Mouse (Mus musculus) left cerebral cortex, postnatal 36 days (tissue): ENCODE measurements around the gene Enthd1. TPM values are rescaled to one million over a fixed set of nuclear protein-coding genes. Genes with fewer than 3 reads are reported as not detected.

Source experiments
- DNase-seq, 2 experiments: peaks; one replicate each; pipeline ENCODE4 v3.0.0; 2021 to 2022; ENCODE audit warnings: low spot score in 2 of 2, mixed read lengths in 1 of 2
- intact Hi-C: fragments of 180-260 bp; cut with DNase I; formaldehyde crosslinking; loops from one replicate; pipeline ENCODE4 v1.15.1; 2025
- total RNA-seq, 2 experiments: library from RNA; stranded (reverse); gene quantifications; 2 replicates each; pipeline ENCODE4 v1.2.3; 2021

Enthd1 gene
- total RNA-seq, 2 experiments from 2014 or later = not detected

- no peak for DNase-seq
- intact Hi-C loops = no loop called here
These were observed 11.5 kb upstream of the Enthd1 start for GRCm38 (mm10) chr15:80576415-80576994.

DNA sequence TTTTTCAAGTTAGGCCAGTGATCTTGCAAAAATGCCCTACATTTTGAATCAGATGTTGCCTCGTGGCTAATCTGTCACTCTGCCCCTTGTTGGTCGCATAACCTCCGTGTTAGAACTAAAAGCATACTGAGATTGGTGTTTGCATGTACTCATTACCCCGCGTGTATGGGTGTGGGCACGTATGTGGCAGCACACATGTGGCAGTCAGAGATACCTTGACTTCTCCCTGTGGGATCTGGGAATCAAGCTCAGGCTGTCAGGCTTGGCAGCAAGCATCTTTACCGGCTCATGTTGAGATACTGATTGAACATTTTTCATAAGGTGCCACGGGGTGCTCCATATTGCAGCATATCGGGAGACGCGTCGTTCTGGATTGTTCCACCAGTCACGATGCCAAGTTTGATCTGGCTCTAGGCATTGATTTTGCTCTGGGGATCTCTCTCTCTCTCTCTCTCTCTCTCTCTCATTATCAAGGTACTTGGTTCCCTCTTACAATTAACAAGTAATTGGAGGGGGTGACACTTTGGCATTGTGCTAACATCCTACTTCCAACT, 10.9 kb upstream of the Enthd1 start:
- no peak for DNase-seq
- intact Hi-C loops = no loop called here

DNA sequence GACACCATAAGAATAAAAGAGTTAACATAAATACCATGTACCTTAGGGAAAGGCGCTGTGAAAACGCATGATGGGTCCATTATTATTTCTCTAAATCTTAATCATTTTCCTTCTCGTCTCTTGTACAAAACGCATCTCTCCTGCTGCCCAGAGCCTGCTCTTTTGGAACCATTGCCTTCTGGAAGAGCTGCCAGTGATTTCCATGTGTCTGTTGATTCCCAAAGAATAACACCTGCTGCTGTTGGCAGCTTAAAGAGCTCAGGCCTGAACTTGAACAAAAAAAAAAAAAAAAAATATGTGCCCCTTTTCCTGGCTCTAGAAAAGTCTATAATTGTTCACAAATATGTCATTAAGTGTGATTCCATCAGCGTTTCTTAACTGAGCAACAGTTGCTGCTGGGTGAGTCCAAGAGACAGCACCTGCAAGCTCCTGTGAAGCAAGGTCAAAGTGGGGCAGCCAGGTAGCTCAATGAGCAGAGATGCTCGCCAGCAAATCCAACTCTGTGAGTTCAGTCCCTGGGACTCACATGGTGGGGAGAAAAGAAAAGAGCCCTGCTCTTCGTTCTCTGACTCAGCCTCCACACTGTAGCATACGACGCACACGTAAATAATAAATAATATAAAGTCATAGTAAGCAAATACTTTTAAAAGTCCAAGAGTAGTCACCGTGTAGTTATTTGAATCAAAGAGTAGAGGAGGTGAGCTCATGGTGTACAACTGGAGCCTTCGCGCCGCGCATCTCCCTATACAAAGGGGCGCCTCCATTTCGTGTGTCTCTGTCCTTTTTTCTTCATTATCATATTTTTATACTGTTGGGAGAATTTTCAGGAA, 9.5 kb upstream of the Enthd1 start:
- DNase-seq = no peak
- intact Hi-C loops = no loop called here

- intact Hi-C loops = no loop called here
- no peak for DNase-seq
These were observed 8.0 kb upstream of the Enthd1 start for GRCm38 (mm10) chr15:80572811-80573520.

DNA sequence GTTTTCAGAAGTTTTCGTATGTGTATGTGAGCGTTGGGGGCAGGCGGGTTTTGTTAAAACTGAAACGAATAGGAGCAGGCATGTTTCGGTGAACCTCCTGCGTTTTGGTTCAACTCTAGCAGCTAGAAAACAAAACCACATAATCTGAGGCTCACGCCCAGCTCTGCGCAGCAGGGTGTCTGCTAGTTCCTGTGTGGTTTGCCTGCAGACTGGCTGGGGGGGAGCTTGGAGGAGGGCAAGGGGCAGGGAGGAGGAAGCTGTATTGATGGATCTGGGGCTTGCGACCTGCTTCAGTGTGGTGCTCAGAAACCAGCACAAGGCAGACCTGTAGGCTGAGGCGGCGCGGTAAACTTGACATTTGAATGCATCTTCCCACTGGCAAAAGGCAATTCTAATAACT, 7.3 kb upstream of the Enthd1 start, which contains the start of gene Grap2:
Grap2 (plus strand) TSS at position 304 of the 400 bp plus-strand sequence.
- intact Hi-C loops = no loop called here
- DNase-seq = no peak

- no peak for DNase-seq
- intact Hi-C loops = no loop called here
These were observed 6.7 kb upstream of the Enthd1 start for GRCm38 (mm10) chr15:80571611-80572010.

GRCm38 (mm10) chr15:80570226-80570625, 5.3 kb upstream of the Enthd1 start:
- intact Hi-C loops = no loop called here
- no peak for DNase-seq

GRCm38 (mm10) chr15:80569205-80569604, 4.2 kb upstream of the Enthd1 start:
- no peak for DNase-seq
- intact Hi-C loops = no loop called here

DNA sequence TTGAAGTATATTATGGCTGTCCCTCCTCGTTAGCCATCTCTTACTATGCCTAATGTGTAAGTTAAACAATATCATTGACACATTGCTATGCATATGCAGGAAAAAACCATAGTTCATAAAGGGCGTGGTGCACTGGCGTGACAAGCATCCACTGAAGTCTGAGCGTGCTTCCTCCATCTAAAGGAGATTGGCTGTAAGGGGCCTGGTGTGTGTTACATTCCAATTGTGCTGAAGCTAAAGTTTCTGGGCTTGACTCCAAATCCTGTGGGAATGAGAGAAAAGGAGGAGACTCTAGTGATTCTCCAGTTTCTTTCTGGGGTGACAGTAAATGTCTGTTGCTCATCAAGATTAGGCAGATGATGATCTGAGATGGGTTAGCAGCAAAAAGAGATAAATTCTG, 2.8 kb upstream of the Enthd1 start:
- no peak for DNase-seq
- intact Hi-C loops = no loop called here

- intact Hi-C loops = no loop called here
- DNase-seq = no peak
These were observed 2.2 kb upstream of the Enthd1 start for GRCm38 (mm10) chr15:80567139-80567538.

- no peak for DNase-seq
- intact Hi-C loops = no loop called here
These were observed 1.7 kb upstream of the Enthd1 start for GRCm38 (mm10) chr15:80566696-80567095.

- DNase-seq = no peak
- intact Hi-C loops = no loop called here
These were observed 1.2 kb downstream of the Enthd1 start for GRCm38 (mm10) chr15:80563634-80564208.

DNA sequence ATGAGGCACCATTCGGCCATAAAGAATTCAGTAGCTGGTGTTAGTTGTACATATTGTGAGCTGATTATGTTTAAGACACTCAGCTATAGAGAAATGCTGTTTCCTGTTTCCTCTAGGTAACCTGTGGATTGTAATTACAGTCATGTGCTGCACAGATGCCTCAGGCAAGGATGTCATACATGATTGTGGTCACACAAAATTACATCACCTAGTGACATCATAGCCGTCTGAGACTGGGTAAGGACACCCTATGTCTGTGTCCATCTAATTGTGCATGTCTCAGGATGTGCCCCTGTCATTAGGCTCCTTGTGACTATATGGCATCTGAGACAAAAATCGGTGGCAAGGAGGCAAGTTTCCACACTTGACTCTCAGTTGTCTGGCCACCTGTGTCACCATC, 2.5 kb downstream of the Enthd1 start:
- intact Hi-C loops = no loop called here
- DNase-seq = no peak

GRCm38 (mm10) chr15:80560646-80561580, 4.0 kb downstream of the Enthd1 start:
- intact Hi-C loops = no loop called here
- no peak for DNase-seq

DNA sequence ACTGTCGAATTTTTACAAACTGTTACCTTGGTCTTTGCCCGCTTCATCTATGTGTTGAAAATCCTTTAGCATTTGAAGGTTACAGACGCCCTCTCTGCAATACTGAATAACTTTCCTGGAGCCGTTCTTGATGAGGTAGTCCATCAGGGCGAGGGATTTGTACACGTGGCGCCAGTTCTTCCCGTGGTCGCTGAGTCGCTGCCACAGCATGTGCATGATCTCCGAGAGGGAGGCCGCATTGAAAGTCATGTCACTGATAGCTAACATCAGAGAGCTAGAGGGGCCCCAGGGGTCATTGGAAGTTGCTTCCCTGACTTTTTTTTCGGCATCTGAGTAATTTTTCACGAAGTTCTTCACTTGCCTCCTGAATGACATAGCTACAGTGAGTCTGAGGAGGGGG, 5.0 kb downstream of the Enthd1 start:
- no peak for DNase-seq
- intact Hi-C loops = no loop called here

- intact Hi-C loops = no loop called here
- DNase-seq = no peak
These were observed 5.4 kb downstream of the Enthd1 start for GRCm38 (mm10) chr15:80559534-80559933.

GRCm38 (mm10) chr15:80557745-80558144, 7.2 kb downstream of the Enthd1 start:
- intact Hi-C loops = no loop called here
- DNase-seq = no peak

DNA sequence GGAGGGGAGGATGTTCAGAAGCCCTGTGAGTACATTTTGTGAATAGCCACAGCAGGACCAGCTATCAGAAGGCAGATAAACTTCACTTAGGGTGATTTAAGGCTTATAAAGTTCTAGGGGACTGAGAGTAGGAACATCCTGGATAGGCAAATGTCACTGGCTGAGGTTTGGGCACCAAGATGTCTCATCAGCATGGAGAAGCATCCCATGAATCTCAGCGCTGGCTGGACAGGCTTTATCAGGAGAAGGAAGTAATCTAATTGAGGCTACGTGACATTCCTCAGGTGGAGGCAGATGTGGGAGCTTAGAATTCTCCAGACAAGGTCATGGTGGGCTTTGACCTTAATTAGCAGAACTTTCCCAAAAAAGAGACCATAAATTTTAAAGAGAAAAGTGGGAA, 8.9 kb downstream of the Enthd1 start:
- DNase-seq = no peak
- intact Hi-C loops = no loop called here
